Mouse (Mus musculus) adrenal gland, postnatal 14 days (tissue): ENCODE measurements around the gene Prr22. TPM values are rescaled to one million over a fixed set of nuclear protein-coding genes. Genes with fewer than 3 reads are reported as not detected.

ENCODE experiments used
- DNase-seq: peaks from one replicate; pipeline ENCODE4 v3.0.0; 2021; ENCODE audit warnings: mixed read lengths
- long read RNA-seq, 2 experiments: library from polyadenylated mRNA; stranded (forward); transcript quantifications; one replicate each; pipeline ENCODE4 v2.0.0; 2021
- total RNA-seq: library from RNA; stranded (reverse); gene quantifications from 2 replicates; pipeline ENCODE4 v1.2.3, GENCODE M21; 2021

Prr22 gene
- 0.30 and 1.0 TPM in 2 replicates for total RNA-seq
- long read RNA-seq, experiment 1 = 0 reads
- long read RNA-seq, experiment 2 = 0 reads

DNA sequence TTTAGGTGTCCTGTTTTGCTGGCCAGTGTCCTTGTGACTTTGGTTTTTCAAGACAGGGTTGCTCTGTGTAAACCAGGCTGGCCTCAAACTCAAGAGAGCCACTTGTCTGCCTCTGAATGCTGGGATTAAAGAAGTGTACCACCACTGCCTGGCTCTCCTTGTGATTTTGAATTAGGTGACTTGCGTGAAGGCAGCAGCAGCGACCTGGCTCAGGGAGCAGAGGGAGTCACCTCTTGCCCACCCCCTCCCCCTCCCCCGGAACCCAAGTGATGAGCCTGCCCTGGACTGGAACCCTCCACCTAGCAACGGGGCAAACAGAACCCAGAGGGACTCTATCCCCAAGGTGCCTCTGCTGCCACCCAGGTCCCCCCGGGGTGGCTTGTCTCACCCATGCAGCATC, at the start of gene Prr22:
TSS of gene Prr22 (plus strand) at position 301 of the 400 bp plus-strand sequence.
- DNase-seq = no peak

DNA sequence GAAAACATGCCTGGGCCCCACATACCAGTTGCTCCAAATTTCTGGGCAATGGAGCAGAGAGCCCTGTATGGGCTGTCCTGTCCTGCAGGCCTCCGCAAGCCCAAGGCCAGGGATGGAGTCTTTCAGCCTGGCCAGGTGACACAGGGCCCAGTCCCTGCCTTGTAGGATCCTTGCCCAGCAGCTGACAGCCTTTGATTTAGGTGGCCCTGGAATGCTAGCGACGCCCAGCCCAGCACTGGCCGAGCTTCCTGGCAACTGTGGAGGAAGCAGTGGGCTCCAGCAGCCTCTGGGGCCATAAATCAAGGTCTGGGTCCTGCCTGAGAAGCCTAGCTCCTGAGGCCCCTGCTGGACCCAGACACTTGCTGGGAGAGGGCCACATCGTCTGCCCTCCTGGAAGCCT, 47.6 kb upstream of the Prr22 start:
- DNase-seq = peak; percentile 79

DNA sequence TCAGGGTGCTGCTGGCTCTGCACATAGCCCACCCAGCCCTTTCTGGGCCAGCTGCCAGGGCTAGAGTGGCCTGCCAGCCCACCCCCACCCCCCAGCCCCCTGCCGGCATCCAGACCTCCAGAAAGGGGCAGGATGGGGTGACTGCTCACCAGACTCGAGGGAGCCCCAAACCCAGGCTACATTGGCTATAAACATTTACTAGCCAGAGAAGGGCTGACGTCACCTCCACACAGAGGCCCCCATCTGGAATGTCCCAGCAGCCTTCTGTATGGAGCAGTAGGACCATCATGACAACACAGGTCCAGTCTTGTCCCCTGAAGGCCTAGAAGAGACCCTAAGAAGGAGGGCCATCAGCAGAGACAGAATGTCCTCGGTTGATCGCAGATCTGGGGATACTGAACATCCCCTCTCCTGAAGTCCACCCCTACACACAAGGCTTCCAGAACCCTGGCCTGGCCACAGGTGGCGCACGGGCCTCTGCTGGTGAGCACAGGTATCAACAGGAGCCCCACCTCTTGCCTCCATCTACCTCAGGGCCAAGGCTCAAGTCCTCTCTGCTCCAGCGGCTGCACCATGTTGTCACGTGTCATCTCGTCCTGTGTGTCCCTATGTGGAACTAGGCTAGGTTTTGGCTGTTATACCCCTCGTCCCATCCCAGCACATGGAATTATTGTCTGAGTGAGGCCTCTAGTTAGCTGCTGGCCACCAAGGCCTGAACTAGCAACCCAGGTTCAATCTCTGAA, 46.5 kb upstream of the Prr22 start:
- DNase-seq = no peak

DNA sequence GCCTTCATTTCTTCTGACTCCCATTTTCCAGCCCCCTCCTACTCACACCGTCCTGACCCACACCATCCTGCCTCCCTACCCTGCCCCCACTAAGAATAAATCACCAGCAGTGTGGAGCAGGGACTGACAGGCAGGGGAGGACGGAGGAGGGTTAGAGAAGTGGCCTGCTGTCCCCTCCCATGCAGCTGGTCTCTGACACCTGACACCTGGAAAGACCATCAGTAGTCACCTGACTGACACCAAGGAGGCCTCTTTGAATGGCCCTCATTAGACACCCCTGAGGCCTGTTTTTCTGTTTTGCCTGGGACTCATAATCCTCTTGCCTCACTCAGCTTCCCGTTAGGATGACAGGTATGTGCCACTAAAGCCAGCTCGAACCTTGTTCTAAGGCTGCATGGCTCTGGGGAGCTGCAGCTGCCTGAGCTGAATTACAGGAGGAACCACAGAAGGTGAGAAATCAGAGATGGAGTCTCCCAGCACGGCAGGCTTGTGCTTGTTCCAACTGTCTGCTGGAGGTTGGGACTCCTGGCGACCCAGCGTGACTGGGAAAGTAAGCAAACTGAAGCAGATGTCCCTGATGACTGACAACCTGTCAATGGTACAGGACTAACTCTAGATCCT, 42.9 kb upstream of the Prr22 start:
- DNase-seq = no peak

DNA sequence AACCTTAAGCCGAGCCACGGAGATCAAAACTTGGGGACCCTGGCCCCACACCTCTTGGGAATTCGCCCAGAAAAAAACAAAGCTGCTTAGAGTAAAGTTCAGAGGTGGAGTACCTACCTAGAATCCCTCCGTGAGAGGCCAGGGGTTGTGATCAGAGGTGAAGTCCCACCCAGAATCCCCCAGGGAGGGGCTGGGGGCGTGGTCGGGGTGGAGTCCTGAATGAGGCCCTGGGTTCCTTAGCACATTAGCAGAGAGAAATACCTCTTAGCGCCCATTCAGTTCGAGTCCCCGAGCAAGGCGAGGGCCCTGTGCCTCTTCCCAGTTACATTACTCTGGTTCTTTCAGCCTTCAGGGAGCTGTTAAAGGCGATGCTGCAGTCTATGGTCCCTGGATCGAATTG, 42.4 kb upstream of the Prr22 start:
- no peak for DNase-seq

DNA sequence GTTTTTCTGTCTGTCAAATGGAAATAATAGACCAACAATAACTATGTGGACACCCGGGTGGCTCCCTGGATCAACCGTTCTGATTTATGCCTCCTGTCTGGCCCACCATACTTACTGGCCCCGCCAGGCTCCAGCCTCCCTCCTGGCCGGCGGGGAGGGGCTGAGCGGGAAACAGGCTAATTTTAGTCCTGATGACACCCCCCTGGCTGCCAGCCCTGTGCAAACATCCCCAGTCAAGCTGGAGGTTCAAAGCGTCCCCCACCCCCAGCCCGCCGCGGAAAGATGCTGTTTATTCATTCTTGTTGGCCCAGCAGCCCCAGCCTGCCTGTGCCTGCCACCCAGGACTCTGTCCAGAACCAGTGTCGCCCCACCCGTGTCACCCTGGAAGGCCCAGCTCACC, 41.9 kb upstream of the Prr22 start:
- DNase-seq = no peak

DNA sequence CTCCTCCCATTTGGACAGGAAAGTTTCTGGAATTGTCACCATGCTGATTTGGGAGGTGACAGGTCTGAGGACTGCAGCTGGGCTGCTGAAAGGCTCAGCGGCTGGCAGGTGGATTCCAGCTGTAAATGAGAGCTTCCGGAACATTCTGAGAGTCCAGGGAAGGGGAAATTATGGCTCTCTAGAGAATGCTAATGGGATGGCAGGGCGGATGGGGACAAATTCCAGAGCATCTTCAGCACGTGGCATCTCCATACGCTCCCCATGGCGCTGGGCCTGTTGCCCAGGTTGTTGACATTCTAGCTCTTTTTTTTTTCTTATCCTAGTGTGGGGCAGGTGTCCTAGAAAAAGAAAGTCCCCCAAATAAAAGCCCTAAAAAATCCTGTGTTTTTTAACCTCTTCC, 40.9 kb upstream of the Prr22 start:
- no peak for DNase-seq

DNA sequence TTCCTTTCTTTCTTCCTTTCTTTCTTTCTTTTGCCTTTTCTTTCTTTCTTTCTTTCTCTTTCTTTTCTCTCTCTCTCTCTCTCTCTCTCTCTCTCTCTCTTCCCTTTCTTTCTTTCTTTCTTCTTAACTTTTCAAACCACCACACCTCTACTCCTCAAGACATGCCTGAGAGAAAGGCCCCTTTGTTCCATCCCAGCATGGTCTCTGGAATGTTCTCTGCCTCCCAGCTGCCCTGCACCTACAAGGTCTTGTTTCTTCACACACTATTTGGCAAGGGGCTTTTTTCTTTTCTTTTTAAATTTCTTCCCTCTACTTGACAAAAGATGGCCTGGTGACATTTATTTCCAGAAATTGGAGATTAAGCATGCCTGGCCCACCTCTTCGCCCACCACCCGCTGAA, 40.4 kb upstream of the Prr22 start:
- no peak for DNase-seq

DNA sequence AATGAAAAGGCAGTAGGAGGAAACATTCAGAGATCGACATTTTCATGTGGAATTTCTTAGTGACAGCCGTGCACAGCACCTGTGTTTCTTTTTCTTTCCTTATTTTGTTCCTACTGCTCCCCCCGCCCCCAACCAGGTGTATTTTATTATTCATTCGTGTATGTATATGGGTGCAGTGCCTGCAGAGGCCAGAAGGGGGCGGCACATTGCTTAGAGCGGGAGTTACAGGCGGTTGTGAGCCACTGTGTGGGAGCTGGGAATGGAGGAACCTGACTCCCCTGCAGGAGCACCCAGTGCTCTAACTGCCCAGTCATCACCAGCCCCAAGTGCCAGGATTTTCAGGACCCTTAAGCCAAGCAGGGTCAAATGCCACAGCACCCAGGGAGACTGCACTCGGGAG, 33.5 kb upstream of the Prr22 start:
- DNase-seq = no peak

DNA sequence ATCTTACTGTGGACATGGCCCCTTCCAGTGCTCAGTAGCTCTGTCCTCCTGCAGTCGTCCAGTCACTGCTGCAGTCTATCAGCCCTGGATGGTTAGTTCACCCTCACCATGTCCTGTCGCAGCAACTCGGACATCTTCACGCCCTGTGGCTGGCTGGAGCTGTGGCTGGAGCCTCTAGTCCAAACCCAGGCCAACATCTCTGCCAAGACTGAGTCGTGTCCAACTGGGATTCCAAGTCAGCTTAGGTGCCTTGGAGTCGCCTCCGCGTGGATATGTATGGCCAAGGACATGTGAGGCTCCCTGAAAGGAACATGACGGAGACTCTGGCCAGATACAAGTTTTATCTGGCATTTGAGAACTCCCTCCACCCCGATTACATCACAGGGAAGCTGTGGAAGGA, 31.8 kb upstream of the Prr22 start:
- DNase-seq = peak; percentile 56

DNA sequence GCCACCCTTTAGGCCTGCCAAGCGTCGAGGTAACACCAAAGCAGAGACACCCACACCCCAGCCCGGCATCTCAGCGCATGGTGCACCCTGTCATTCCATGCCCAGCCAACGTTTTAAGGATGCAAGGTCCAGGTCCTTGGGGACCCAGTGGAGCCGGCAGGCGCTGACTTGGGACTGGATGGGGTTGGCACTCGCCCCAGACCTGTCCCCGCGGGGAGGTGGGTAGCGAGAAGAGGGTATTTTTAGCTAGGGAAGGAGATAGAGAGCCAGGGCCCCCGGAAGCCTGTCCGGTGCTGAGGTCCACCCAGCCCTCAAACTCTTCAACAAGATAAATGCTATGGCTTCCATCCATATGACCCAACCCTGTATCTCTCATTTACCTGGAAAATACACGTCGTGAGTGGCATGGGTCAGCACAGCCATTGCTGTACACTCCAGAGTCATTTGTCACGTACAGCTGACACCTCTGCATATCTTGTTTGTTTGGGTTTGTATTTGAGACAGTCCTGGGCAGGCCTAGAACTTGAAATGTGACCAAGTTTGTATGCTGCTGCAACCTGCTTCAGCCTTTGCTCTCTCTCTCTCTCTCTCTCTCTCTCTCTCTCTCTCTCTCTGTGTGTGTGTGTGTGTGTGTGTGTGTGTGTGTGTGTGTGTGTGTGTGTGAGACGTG, 29.8 kb upstream of the Prr22 start:
- no peak for DNase-seq

DNA sequence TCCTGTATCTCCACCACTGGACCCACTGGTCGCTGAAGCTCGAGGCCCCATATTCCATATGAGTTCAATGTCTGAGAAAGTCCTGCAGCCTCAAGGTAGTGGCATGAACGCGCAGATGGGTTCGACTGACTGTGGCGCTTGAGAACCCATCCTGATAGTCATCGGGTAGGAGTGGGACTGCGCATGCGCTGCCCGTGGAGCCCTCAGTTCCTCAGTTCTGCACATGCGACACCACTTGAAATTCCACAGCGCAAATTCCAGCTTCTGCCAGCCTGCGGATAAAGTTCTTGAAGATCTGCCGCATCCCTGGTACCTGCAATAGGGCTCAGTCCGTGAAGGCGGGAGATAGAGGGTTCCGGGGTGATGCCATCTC, 29.3 kb upstream of the Prr22 start:
- no peak for DNase-seq

DNA sequence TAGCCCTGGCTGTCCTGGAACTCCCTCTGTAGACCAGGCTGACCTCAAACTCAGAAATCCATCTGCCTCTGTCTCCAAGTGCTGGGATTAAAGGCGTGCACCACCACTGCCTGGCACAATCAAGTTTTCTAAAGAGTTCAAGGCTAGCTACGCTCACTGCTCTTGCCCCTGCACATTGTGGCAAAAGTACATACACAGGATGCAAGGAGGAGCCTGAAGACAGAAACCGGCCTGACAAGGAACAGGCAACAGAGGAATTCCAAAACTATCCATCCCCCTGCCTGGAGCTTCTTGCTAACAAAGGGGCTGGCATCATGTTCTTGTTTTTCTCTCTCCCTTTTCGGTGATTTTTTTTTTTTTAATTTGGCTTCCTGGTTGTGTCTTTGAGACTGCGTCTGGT, 25.9 kb upstream of the Prr22 start:
- DNase-seq = no peak

DNA sequence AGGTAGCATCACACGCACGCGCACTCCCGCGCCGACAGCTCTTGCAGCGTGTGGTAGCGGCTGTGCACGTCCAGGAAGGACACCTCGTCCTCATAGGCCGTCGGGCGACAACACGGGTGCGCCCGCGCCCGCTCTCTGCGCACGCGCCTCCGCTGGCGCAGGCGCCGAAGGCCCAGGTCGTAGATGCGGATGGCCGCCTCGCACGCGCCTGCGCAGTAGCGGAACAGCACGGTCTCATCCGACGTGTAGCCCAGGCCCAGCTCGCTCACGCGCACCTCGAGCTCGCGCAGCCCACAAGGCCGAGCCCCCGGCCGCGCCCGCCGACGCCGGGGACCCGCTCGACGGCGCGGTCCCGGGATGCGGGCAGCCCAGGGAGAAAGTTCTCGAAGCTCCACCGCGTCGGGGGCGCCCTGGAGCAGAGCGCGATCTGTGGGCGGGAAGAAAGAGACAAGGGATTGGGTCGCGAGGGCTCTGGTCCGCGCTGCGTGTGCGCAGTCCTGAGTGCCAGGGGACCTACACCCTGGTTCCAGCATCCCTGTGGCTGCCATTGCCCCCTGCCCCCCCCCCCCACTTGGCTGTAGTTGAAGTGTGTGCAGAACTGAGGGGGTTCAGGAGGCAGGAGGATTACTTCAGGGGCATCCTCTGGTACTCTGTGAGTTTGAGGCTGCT, 18.5 kb upstream of the Prr22 start:
- peak; percentile 68 for DNase-seq

DNA sequence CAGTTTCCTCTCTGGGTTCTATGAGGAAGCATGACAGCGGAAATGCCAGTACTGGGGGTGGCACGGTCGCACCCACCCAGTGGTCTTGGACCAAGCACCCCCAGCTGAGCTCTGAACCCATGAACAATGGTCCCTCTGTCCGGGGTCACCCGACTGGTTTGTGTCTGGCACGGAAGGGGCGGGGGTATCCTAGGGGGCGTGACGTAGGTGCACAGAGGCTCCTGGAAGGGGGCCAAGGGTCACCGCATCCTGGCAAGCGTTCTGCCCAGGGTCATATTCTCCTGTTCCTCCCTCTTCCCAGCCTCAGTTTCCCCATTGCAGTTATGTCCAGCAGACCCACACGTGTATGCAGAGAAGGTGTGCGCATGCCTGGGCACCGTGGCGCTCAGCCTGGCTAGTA, 16.6 kb upstream of the Prr22 start:
- no peak for DNase-seq

DNA sequence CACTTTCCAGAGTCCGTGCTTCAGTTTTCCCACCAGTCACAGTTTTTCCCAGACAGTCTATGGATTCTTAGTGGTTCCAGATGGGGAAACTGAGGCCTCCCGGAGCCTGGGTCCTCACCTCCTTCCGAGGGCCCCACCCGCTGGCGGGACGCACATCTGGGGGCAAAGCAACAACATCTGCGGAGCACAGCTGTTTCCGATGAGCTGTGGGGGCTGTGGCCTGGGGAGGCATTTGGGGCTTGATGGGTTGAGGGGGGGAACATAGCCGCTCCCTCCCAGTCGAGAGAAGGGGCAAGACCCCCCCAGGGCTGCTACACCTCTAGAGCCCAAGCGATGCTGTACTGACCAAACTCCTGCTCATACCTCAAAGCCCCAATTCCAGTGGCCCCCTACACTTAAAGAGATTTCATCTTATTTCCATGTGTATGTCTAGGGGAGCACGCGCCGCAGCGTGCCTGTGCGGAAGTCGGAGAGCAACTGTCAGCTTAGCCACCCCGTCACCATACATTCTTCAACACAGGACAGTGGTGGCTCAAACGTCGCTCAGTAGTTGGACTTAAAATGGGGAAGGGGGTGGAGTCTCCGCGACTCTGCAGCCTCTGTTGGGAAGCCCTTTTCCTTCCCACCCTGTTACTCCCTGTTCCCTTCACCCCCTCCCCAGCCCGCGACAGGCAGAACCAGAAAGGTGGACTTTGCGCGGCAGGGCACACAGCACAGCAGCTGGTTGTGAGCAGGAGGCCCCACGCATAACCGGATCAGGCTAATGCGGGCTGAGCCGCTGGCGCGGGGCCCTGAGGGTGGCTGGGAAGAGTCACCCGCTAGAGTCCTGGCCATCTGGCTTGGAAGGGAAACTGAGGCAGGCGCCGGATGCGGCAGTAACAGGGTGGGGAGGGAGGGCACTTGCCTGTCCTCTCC, 15.5 kb upstream of the Prr22 start:
- no peak for DNase-seq

DNA sequence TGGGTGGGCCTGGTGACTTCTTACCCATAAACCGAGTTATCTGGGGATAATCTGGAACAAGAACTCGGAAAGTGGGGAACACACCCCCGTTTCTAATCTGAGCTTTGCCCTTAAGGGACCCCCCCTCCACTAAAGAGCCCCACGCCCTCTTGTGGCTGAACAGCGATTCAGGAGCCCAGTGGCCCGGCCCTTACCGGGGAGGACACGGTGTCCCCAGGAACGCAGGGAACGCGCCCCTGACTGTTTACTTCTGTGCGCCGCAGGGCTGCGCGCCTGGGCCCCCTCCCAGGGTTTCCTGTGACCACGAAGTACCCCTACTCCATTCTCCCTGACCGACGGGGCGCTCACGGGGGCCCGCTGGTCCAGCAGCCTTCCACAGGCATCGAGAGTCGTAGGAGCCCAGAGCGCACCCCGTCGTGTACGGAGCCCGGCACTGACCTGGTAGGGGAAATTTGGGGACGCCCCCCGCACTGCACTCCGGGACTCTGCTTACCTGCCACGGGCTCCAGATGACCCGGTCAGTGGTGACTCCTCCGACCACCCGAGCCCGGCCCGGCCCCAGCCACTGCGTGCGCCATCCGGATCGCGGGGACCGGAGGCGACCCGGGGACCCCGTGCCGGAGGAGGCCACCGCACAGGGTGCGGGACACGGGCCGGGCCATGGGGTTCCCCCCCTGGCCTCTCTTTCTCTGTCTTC, 13.2 kb upstream of the Prr22 start:
- peak; percentile 77 for DNase-seq

DNA sequence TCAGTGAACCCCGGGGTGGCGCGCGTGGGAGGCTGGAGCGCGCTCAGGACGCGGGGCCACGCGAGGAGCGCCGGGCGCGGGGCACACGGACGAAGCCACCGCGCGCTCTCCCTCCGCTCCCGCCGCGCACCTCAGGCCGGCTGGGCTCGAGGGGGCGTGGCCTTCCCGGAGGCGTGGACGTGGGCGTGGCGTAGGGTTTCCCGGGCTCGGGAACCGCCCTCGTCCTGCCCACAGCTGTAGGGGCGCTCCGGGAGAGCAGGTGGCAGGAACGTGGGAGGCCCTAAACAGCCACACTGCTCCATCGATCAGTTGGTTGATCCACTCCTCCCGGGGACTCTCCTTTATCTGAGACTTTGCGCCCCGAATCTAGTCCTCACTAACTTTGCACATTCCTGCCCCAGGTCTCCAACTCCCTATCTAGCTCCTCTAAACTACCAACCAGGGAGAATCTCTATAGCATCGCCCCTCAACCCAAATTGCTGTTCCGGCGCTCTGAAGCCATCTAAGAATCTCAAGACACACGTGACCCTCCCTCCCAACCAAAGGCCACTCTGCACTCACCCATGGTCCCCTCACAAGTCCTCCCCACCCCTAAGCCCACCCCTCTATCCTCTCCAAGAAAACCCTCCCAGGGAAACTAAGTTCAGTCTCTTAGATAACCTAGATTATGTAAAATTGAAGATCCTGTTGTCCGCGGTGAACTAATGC, 12.5 kb upstream of the Prr22 start, which contains the start of gene Nrtn:
TSS of gene Nrtn (minus strand) at position 115 of the 708 bp plus-strand sequence.
- DNase-seq = peak; percentile 96

DNA sequence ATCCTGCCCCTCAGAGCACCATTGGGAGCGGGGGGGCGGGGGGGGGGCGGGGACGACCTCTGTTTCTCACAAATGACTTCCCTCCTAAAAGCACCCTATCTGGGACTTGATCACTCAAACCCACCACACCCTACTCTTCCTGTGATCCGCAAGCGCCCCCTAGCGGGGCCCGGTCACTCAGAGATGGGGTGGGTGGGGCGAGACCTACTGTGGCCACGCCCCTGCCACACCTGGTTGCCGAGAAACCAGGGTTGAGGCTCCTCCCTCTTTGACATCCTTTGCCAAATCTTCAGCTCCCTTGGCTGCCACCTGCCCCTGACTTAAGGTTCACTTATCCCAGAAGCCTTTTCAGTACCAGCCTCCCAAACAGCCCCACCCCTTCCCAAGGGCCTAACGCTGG, 11.9 kb upstream of the Prr22 start:
- DNase-seq = peak; percentile 90

DNA sequence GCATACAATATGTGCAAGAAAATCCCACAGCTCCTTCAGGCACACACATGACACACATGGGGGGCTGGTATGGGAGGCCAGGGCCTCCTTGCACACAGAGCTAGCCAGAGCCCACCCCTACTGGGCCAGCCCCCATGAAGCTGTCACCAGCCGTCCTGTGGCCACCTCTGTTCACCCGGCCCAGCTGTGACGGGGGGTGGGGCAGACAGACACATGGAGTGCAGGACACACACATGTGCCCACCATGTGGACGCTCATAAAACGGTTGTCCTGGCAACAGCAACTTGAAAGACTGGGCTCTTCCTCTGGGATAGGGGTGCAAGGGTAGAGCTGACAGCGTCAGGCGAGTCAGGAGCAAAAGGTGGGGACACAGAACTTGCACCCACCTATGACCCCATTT, 10.8 kb upstream of the Prr22 start:
- no peak for DNase-seq

DNA sequence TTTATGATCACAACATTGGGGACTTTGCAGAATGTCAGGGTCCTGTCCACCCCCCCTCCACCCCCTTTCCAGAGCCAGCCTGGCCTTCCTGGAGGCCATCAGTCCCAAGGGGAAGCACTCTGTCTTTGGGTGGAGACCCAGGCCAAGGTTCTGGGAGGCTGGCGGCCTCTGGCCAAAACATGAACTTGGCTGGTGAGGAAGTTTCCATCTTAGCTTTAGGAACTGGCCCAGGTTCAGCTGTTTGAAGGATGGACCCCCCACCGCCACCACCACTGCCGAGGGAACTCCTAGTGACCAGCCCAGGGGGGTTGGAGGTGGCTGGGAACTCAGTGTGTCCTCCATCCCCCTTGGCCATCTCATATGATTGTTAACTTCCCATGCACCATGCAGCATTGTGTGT, 9.0 kb upstream of the Prr22 start:
- DNase-seq = no peak
